Mouse (Mus musculus) fat pad, adult 2 months (tissue): Measurements from ENCODE around the gene Atf6.

Experiments used
- DNase-seq: peaks from one replicate; pipeline ENCODE4 v3.0.0-alpha.2; 2011; ENCODE audit warnings: low read depth, low spot score; ENCODE audit errors: extremely low read depth

Atf6 gene

DNA sequence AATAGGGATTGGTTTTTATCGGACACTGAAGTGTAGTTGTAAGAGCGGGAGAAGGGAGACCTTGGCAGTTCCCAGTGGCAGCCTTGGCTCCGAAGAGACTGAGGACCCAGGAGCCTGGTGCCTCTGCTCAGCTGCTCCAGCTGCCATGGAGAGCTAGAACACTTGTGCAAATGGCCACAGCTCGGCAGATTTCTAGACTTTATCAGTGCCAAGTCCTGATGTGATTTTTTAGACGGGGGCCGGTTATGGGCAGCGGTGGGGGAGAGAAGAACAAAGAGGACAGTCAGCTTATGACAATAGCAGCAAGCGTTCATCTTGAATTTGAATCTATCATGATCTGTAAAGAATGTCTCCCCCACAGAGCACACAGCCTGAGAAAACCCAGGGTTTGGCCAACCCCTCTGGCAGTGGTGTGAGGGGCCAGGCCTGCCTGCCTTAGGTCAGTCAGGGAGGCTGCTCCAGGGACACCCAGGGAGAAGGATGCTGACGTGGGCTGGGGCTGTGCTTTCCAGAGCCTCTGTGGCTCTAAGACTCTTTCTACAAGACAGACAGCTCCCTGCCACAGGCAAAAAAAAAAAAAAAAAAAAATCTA, 193.3 kb downstream of the Atf6 start:
- no peak for DNase-seq

DNA sequence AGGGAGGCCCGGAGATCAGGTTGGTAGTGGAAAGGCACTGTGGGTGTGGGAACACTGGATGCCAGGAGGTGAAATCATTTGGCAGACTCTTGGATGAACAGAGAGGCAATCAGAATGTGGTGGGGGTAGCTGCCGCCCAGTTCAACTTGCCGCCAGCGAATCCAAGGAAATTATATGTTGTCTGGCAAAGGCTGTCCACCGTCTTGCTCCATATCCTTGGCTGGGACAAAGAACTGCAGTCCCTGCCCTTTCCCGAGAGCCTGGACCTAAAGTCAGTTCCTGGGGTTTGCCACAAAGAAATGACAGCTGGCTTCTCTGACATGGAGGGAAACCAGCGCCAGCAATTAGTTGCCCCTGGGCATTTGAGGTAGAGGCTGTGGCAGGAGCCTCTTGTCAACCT, 202.4 kb downstream of the Atf6 start:
- DNase-seq: peak; percentile 55

DNA sequence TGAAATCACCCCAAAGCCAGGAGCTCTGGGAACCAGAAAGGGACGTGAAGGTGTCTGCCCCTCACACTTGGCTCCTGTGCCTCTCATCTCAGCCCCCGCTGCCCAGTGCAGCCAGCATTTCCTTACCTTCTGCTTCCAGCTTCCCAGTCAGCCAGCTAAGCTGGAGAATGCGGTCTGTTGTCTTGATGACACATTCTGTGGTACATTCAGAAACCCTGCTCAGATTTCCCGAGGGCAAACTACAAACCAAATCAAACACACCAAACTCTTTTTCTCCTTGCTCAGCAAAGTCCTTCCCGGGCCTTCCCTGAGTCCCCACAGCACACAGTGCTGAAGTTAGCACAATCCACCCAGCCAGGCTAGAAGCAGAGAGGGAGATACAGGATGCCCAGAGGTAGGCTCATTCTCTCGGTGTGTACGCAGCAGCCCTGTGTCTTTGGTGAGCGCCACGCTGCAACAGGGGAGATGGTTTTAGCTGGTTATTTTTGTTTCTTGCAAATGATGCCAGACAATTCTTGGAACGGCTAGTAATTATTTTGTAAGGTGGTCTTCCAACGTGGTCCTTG, 202.9 kb downstream of the Atf6 start:
- DNase-seq: no peak

DNA sequence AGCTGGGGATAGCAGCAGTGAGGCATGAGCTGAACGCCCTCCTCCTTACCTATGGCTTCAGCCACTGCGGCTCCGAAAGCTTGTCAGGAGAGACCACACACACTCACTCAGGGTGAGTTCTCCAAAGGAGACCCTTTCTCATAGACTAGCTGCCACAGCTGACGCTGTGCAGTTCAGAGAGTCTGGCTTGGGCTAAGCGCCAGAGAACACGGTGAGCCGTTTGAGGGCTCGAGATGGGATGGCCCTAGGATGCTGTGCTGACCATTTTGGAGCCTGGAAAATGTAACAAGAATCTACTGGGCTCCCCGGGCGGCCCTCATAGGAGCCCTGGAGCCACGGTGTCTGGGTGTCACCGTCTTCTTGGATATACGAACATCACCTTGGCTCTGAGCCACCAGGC, 208.3 kb downstream of the Atf6 start:
- DNase-seq: no peak

DNA sequence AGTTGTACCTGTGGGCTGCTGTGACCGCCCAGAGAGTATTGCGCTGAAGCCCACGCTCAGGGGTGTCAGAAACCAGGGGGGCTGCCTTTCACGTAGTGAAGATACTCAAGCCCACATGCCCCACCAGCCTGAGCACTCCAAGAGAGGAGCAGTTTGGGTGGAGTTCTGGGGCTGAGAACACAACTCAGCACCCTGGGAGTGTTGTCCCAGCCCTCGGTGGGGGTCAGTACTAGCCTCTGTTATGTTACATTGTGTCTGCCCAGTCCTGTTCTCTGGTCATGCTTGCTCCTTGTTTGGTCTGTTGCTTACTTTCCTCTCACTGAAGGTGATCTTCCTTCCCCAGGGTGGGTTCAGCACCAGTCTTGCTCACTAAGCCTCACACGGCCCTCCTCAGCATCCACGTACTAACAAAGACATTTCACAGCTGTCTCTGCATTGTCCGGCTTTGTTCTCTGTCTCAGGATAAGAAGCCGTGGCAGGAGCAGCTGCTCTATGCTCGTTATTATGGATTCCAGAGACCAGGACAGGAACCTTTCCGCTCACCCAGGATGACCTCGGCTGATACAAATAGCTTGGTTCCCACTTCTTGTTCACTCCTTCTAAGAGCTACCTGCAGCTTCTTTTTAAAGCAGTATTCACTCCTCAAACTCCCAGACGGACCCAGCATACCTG, 209.8 kb downstream of the Atf6 start:
- DNase-seq: no peak

DNA sequence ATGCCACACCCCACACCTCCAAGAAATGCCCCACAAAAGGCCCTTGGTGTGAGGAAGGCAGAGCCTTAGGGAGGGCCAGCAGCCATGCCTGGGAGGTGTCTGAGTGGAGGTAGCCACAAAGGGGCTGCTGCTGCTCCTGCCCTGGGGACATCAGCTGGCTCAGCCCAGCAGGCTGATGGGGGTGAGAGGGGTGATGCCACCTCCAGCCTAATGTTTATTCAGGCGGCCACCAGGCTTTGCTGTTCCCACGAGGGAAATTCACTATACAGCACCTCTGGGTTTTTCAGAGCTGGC, 210.4 kb downstream of the Atf6 start:
- no peak for DNase-seq

DNA sequence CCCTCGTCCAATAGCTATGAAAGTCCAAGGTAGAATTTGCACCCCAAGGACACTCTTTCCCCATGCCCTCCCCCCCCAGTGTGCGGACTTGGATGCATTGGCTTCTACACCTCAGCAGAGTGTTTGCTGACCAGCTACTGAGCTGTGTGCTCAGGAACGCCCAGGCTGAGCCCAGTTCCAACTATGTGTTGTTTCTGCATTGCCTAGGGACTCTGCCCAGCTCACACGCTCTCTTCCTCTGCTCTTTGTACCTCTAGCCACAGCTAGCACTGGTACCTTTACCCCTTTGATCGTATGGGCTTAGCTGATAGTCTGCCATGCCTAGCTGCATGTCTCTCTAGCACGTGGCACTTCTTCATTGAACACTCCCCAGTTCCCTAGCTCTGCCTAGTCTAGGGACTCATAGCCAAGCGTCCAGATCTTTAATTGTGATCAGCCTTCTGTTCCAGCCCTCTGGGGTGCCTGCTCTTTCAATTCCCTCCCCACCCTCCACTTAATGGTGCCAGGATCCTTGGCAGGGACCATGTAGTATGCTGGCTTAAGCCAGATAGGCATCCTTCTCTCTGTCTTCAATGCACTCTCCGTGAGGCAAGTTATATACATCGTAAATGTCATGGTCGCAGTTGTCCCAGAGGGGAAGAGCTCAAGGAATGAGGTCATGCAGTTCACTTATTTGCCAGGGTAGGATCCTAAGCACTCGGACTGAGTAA, 210.9 kb downstream of the Atf6 start:
- DNase-seq: no peak

DNA sequence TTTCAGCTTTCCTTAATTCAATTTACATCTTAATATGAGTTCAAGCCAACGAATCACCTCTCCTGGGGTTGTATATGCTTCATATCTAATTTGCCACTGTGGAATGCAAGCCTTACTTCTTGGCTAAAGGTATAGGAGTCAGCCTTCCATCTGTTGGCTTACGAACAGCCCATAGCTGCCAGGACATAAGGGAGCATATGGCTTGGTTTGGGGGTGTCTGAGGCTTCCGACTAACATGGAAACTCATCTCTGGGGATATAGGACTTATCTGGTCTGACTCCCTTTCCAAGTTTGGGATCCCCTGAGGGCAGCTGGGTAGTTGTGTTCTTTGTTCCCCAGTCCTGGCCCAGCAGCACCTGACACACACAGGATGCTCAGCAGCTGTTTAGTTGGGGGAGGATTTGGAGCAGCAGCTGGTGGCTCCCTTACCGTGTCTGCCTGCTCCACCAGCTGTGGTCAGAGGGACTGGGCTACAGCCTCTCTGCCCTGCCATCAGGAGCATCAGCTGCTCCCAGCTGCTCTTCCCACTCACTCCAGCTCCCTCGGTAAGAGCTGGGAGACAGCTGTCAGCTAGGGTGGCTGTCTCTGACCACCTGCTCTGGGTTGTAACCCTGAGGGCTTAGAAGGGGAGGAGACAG, 212.2 kb downstream of the Atf6 start:
- no peak for DNase-seq
